Mouse (Mus musculus) liver, embryonic 14.5 days (tissue): Measurements from ENCODE around the gene Auh. TPM values are rescaled to one million over a fixed set of nuclear protein-coding genes. Genes with fewer than 3 reads are reported as not detected.
A peak's percentile ranks its signal among the peaks of the same experiment; 100 is the strongest.

Source experiments
- ATAC-seq: fragments of 200-750 bp; cut with Nextera tagmentation; 2 replicates; pipeline ENCODE4 v1.8.0; 2017; ENCODE audit warnings: moderate number of reproducible peaks, mild to moderate bottlenecking, moderate library complexity; ENCODE audit not compliant: insufficient read depth
- DNase-seq, 3 experiments: peaks; one replicate each; pipeline ENCODE4 v3.0.0-alpha.2; 2012 to 2013; ENCODE audit warnings: low read depth in 3 of 3, low spot score in 3 of 3
- H3K27ac ChIP-seq: fragments of 300-500 bp; sonication (generic); 2 replicates; pipeline ENCODE4 v1.5.1; 2014; ENCODE audit warnings: moderate library complexity, mild to moderate bottlenecking, control low read depth, inconsistent platforms
- H3K27me3 ChIP-seq: fragments of 300-500 bp; sonication (generic); 2 replicates; pipeline ENCODE4 v1.6.1; 2014; ENCODE audit warnings: mild to moderate bottlenecking, low read length, moderate library complexity; ENCODE audit not compliant: control insufficient read depth, insufficient read depth
- H3K36me3 ChIP-seq: fragments of 300-500 bp; sonication (generic); replicated peaks from 2 replicates; pipeline ENCODE4 v1.6.1; 2014; ENCODE audit warnings: low read depth; ENCODE audit not compliant: control insufficient read depth, insufficient read depth
- H3K4me1 ChIP-seq, 2 experiments: fragments of 200-500 bp in 1 of 2; fragments of 300-500 bp in 1 of 2; sonication (generic) in 1 of 2; replicated peaks; 2 replicates each; pipeline ENCODE4 v1.6.1; 2012 to 2014; ENCODE audit warnings: antibody characterized with exemption in 1 of 2, inconsistent platforms in 1 of 2, low read length in 1 of 2; ENCODE audit not compliant: control insufficient read depth in 2 of 2, insufficient read depth in 2 of 2
- H3K4me2 ChIP-seq: fragments of 300-500 bp; sonication (generic); 2 replicates; pipeline ENCODE4 v1.6.1; 2014; ENCODE audit warnings: low read depth, mild to moderate bottlenecking, control low read depth, moderate library complexity
- H3K4me3 ChIP-seq, 2 experiments: fragments of 200-500 bp in 1 of 2; fragments of 300-500 bp in 1 of 2; sonication (generic) in 1 of 2; 2 replicates each; pipeline ENCODE4 v1.5.1; 2012 to 2014; ENCODE audit warnings: low read depth in 2 of 2, low read length in 2 of 2, mild to moderate bottlenecking in 2 of 2, control low read depth in 1 of 2, inconsistent platforms in 1 of 2, moderate library complexity in 1 of 2; ENCODE audit not compliant: insufficient read depth in 1 of 2
- H3K9ac ChIP-seq: fragments of 300-500 bp; sonication (generic); replicated peaks from 2 replicates; pipeline ENCODE4 v1.6.1; 2014; ENCODE audit warnings: mild to moderate bottlenecking, control low read depth, moderate library complexity
- H3K9me3 ChIP-seq: fragments of 300-500 bp; sonication (generic); 2 replicates; pipeline ENCODE4 v1.6.1; 2016; ENCODE audit warnings: low read length, mixed read lengths; ENCODE audit not compliant: control insufficient read depth
- CTCF ChIP-seq: IDR thresholded peaks from 2 replicates; pipeline ENCODE4 v1.5.1; 2016; ENCODE audit warnings: antibody characterized with exemption, low read depth, control low read depth
- EP300 ChIP-seq: IDR thresholded peaks from 2 replicates; pipeline ENCODE4 v1.6.1; 2016; ENCODE audit warnings: antibody characterized with exemption, low read depth
- WGBS: fragments of 180-500 bp; shearing (Covaris S2); extraction: QIAGEN DNeasy Blood & Tissue Kit; methylation state at CpG from one replicate; pipeline ENCODE4 v1.1.7; 2014; ENCODE audit not compliant: insufficient replicate concordance; 5-methylcytosine and 5-hydroxymethylcytosine counted together
- polyA plus RNA-seq, 2 experiments: library from polyadenylated mRNA; depleted of rRNA in 1 of 2; stranded (reverse) in 1 of 2; unstranded in 1 of 2; fragments of >200 nt; fragmentation: Nextera tagmentation in 1 of 2; extraction: Ambion mirVana in 1 of 2; gene quantifications; 2 replicates each; pipeline versions ENCODE4 v1.2.1 to v1.2.3; 2012 to 2014

Auh gene
- polyA plus RNA-seq, 2 experiments: 16.1 to 26.5 TPM

GRCm38 (mm10) chr13:52828946-52829523 lies 100.4 kb downstream of the Auh start:
- peak overlapping the region in 1 of 2 experiments; percentile 29; a peak in 2 of 4 replicates for H3K4me3 ChIP-seq
- peak overlapping the region; percentile 59 for H3K4me2 ChIP-seq
- H3K27me3 ChIP-seq: no peaks in the 10 kb centered on the region
- DNase-seq (peak; percentile 66 to 70 (median 70)), ATAC-seq (peak; percentile 59)
- peak; percentile 58 for TF ChIP-seq EP300
- no peak for TF ChIP-seq CTCF
- peak overlapping the region; percentile 69 for H3K9ac ChIP-seq
- H3K4me1 ChIP-seq: peaks cover 60 to 62% of the 10 kb centered on the region in 2 experiments
- 44% methylated on average over 12 of the region's 12 CpGs for WGBS
- peak overlapping the region; percentile 96 for H3K27ac ChIP-seq
- H3K9me3 ChIP-seq: no peaks in the 10 kb centered on the region
- H3K36me3 ChIP-seq: no peaks in the 10 kb centered on the region

- H3K27me3 ChIP-seq: no peaks in the 10 kb centered on the region
- H3K4me3 ChIP-seq: no peak overlapping the region
- peak; percentile 33; the same call in 1 of the 2 replicates for ATAC-seq
- peak overlapping the region; percentile 96 for H3K27ac ChIP-seq
- H3K9ac ChIP-seq: peak overlapping the region; percentile 69
- 5% methylated on average over 2 of the region's 2 CpGs for WGBS
- TF ChIP-seq EP300: 0 out of 2 replicates have a peak, but pooled peaks have one; percentile 43
- TF ChIP-seq CTCF: no peak
- DNase-seq: peak; percentile 49 to 65 (median 61)
- peaks cover 60 to 66% of the 10 kb centered on the region in 2 experiments for H3K4me1 ChIP-seq
- no peaks in the 10 kb centered on the region for H3K9me3 ChIP-seq
- peak overlapping the region; percentile 59 for H3K4me2 ChIP-seq
- H3K36me3 ChIP-seq: no peaks in the 10 kb centered on the region
Measured at GRCm38 (mm10) chr13:52828217-52828616, 101.3 kb downstream of the Auh start.

GRCm38 (mm10) chr13:52826666-52827065 lies 102.8 kb downstream of the Auh start:
- DNase-seq (no peak), ATAC-seq (no peak)
- no peak for TF ChIP-seq CTCF
- no peak for TF ChIP-seq EP300
- H3K9me3 ChIP-seq: no peaks in the 10 kb centered on the region
- no peak overlapping the region; the same call in 1 of the 2 replicates for H3K9ac ChIP-seq
- no peaks in the 10 kb centered on the region for H3K36me3 ChIP-seq
- peaks cover 46 to 63% of the 10 kb centered on the region in 2 experiments for H3K4me1 ChIP-seq
- H3K27ac ChIP-seq: no peak overlapping the region
- no peak overlapping the region for H3K4me2 ChIP-seq
- no peak overlapping the region for H3K4me3 ChIP-seq
- H3K27me3 ChIP-seq: no peaks in the 10 kb centered on the region; the same call in 1 of the 2 replicates

- TF ChIP-seq EP300 (no peak), CTCF (no peak)
- no peaks in the 10 kb centered on the region for H3K9me3 ChIP-seq
- ATAC-seq (no peak), DNase-seq (no peak)
- H3K9ac ChIP-seq: no peak overlapping the region
- H3K4me2 ChIP-seq: no peak overlapping the region
- 76% methylated on average over 9 of the region's 9 CpGs for whole genome bisulfite sequencing
- peaks cover 28 to 56% of the 10 kb centered on the region in 2 experiments for H3K4me1 ChIP-seq
- no peaks in the 10 kb centered on the region; the same call in 1 of the 2 replicates for H3K27me3 ChIP-seq
- H3K36me3 ChIP-seq: no peaks in the 10 kb centered on the region
- no peak overlapping the region for H3K27ac ChIP-seq
- H3K4me3 ChIP-seq: no peak overlapping the region
Measured at GRCm38 (mm10) chr13:52824754-52825153, 104.7 kb downstream of the Auh start.

GRCm38 (mm10) chr13:52822165-52823149 lies 107.0 kb downstream of the Auh start:
- TF ChIP-seq CTCF (no peak), EP300 (peak; percentile 15; the same call in 1 of the 2 replicates)
- Histone ChIP-seq H3K27ac (no peak overlapping the region), H3K9ac (no peak overlapping the region), H3K36me3 (no peaks in the 10 kb centered on the region), H3K4me3 (no peak overlapping the region), H3K27me3 (no peaks in the 10 kb centered on the region; the same call in 1 of the 2 replicates), H3K9me3 (no peaks in the 10 kb centered on the region), H3K4me1 (peaks cover 12 to 51% of the 10 kb centered on the region in 2 experiments), H3K4me2 (peak overlapping the region; percentile 26; the same call in 1 of the 2 replicates)
- DNase-seq (no peak), ATAC-seq (peak; percentile 46; the same call in 1 of the 2 replicates)
- 27% methylated on average over 23 of the region's 23 CpGs for WGBS
